Mouse (Mus musculus) E14TG2a.4 (cell line): Measurements from ENCODE around the gene Sox5.

Experiments
- CTCF ChIP-seq: conservative IDR thresholded peaks from 2 replicates; pipeline ENCODE4 v1.5.1; 2014; ENCODE audit warnings: low read length
- NANOG ChIP-seq: IDR thresholded peaks from 2 replicates; pipeline ENCODE4 v1.6.1; 2014; ENCODE audit warnings: borderline replicate concordance, low read length, mixed read lengths

DNA sequence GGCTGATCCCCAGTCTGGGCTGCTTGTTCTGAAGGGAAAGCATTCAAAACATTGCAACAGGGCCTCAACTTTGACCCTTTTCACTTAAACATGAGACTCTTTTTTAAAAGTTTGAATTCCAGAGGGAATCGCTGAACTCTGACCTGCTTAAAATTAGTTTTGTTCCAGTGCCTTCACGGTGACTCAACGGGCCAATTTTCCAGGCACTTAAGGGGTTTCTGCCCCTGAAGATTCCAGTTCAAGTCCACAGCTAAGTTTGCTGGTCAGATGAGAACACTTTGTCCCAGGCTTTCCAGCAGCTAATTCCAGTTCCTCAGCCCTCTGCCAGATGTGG lies 27.8 kb downstream of the Sox5 start:
- no peak for TF ChIP-seq CTCF
- TF ChIP-seq NANOG = no peak
